Mouse (Mus musculus) thymus, postnatal 4 days (tissue): ENCODE measurements around the gene Ablim1.
A peak's percentile ranks its signal among the peaks of the same experiment; 100 is the strongest.

ENCODE experiments used
- DNase-seq: peaks from one replicate; pipeline ENCODE4 v3.0.0; 2021

Ablim1 gene

GRCm38 (mm10) chr19:57052016-57052415, 262.7 kb downstream of the Ablim1 start:
- DNase-seq = no peak

DNA sequence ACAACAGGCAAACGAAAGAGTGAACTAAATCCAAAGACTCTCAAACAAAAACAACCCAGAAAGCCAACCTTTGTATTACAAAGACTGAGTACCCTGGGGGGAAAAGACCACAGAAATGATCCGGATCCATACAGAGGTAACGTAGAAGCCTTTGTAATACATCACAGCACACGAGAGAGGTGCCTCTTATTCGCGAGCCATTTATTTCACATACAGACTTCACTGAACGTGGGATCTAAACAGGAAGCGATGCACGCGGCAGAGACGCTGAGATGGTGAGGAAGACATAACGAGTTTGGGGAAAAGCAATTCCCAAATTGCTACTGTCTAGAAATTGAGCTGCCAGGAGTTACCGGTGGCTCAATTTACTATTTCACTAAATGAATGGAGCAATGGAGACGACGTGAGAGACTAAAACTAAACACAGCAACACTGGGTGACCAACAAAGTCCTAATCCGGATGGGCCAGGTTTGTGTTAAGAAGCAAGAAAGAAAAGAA, 265.1 kb downstream of the Ablim1 start:
- DNase-seq = no peak

DNA sequence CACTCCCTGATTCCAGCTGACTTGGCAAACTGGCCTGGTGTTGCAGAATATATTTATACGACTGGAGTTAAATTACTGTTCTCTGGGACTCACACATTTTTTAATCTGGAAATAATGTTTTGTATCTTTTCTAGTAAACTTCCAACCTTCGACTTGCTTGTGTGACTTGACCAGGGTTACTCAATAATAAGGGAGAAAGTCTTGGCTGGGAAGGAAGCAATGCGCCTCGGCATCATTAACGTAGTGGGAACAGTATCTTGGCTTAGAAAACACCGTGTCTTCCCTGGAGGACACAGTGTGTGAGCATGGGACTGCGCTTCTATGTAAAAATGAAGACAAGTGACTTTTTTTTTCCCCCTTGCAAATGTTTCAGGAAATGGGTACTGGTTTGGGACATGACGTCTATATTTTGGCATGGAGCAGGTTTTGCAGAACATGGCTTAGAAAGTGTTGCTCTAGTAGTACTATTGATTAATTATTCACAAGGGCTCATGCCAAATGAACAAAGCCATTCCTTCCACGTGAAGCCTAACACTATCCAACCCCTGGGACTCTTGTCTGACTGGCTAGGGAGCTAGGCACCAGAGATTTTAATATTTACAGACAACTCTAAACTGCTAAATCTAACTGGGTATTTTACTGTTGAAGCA, 266.9 kb downstream of the Ablim1 start:
- DNase-seq = no peak

- DNase-seq = peak; percentile 55
Measured at GRCm38 (mm10) chr19:57039258-57039657, 275.5 kb downstream of the Ablim1 start.

- no peak for DNase-seq
Measured at GRCm38 (mm10) chr19:57036860-57037259, 277.9 kb downstream of the Ablim1 start.

GRCm38 (mm10) chr19:57031582-57031981, 283.1 kb downstream of the Ablim1 start:
- peak; percentile 75 for DNase-seq

- no peak for DNase-seq
Measured at GRCm38 (mm10) chr19:57029461-57029860, 285.3 kb downstream of the Ablim1 start.

- no peak for DNase-seq
Measured at GRCm38 (mm10) chr19:57028327-57029179, 286.2 kb downstream of the Ablim1 start.

- DNase-seq = no peak
Measured at GRCm38 (mm10) chr19:57026501-57026900, 288.2 kb downstream of the Ablim1 start.

GRCm38 (mm10) chr19:57017785-57018179, 296.9 kb downstream of the Ablim1 start:
- DNase-seq = no peak

DNA sequence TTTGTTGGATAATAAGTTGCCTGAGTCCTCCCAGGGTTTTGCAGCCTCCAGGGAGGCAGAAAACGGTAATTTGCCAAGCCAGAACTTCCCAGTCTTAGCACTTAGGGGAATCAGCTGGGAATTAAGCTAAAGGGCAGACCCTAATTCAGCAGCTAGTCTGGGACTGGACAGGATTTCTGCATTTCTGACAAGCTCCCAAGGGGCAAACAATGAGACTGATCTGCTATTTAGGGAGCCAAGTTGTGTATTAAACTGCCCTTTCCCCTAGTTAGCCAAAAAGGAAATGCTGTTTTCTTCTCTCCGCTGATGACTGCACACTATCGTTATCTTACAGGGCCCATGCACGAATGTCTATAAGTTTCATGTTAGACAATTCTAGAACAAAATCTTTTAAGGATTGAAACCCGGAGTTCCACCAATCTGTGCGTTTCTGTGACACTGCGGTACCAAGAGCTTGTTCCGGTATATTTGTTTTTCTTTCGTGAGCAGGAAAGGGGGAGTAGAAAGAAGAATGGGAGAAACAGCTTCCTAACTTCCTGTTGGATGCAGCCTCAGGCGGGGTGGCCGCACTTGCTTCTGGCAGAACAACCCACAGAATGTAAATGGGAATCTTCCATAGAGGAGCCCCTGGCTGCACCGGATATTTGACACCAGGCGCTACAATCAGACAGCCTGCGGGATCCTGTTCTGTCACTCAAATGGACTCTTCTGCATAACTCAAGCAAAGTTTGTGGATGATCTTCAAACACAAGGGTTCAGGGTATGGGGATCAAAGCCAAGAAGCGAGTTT, 297.5 kb downstream of the Ablim1 start:
- no peak for DNase-seq

DNA sequence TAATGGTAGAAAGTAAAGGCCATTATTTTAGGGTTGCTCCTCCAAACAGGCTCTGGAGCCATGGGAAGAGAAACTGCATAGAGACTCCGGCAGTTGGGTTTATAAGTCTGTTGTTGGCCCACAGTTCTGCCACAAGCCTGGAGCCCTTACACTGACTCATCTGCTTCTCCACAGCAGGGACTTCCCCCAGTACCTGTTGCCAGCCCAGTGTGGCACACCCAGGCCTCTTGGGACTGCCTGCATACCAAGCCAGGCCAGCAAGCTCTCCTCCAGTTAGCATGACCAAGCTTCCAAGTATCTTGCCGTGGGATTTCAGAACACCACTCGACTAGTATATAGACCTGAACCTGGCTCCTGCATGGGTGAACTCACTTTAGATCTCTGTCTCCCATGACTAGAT, 299.9 kb downstream of the Ablim1 start:
- DNase-seq = no peak

- no peak for DNase-seq
Measured at GRCm38 (mm10) chr19:57013271-57013677, 301.4 kb downstream of the Ablim1 start.

GRCm38 (mm10) chr19:57012068-57012467, 302.7 kb downstream of the Ablim1 start:
- DNase-seq = no peak

DNA sequence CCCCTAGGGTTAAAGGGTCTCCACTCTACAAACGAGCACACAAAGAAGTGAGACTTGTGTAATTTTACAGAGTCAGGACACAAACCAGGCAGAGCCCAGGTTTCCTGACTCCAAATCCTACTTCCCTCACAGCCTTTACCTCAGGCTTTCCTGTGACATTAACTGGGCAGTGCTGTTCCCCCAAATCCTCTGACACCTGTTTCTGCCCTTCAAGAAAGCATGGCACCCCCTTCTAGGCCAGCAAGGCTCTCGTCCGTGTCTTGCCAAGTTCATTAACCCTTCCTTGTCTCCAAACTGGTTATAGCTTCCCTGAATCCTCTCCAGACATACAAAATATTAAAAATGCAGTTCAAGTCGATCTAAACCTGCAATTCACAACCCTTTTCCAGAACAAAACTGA, 304.7 kb downstream of the Ablim1 start:
- no peak for DNase-seq

GRCm38 (mm10) chr19:57009653-57010052, 305.1 kb downstream of the Ablim1 start:
- DNase-seq = no peak

- DNase-seq = peak; percentile 36
Measured at GRCm38 (mm10) chr19:57007781-57008710, 306.7 kb downstream of the Ablim1 start, which contains the start of gene Afap1l2. Gene Afap1l2, minus strand, starts transcription at chr19:57008228.

DNA sequence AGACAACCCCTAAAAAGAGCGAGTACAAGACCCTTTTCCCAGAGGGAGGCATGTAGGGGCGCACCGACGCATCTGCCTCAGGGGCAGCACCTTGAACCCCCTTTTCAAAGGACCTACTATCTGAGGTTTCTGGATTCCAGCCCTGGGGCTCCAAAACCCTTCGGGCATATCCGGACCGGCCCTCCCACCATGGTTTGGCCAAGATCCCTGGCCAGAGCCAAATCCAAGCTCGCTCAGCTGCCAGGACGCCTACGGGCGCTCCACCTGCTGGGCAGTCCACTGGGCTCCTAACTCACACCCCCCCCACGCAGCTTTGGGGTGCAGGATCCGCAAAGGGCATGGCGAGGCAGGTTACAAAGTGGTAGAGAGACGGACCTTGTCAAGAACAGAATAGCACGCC, 307.4 kb downstream of the Ablim1 start:
- no peak for DNase-seq

DNA sequence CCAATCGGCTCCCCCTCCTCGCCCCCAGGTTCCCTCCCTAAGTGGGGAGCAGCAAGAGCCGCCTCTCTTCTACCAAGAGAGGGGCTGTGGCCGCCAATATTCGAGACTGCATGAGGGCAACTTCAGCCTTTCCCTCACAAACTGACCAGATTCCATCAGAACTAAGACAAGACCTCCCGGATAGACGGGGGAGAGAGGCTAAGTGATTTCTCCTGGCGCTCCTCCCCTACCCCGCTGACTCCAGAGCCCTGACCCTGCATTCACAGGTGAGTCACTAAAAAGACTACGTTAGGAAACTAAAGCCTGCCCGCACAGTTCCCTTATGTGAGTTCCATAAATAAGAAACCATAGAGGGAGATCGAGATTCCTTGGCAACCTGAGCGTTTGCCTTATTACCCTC, 307.9 kb downstream of the Ablim1 start:
- no peak for DNase-seq

DNA sequence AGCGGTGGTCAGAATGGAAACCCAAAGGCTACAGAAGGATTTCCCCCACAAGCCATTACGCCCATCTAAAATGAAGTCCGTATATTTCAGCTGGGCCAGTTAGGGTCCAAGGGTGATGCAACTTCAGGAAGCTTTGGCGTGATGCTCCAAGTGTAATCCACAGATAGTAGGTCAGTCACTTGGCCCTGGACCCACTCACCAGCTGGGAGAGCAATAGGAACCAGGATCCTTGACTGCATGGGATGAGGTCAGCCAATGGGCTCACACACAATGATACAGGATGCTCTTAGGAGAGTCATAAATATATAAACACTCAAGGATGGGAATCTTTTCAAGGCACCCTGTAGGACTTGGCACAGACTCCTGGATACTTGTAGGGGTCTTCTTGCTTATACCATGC, 309.7 kb downstream of the Ablim1 start:
- no peak for DNase-seq

GRCm38 (mm10) chr19:57003460-57003810, 311.3 kb downstream of the Ablim1 start:
- DNase-seq = no peak
